Mouse (Mus musculus): ENCODE data around the gene Ppfia4. TPM values are rescaled to one million over a fixed set of nuclear protein-coding genes. Genes with fewer than 3 reads are reported as not detected.

Ppfia4 gene
- total RNA-seq, 2 experiments from 2014 or later, result 25.5 to 26.2 TPM

GRCm38 (mm10) chr1:134339757-134340619 lies 7.3 kb upstream of the Ppfia4 start:
- no peak for DNase-seq (ENCODE audit: low spot score in 2 of 2)

- DNase-seq (ENCODE audit: low spot score in 2 of 2), result no peak
Observed at GRCm38 (mm10) chr1:134339162-134339561, 6.4 kb upstream of the Ppfia4 start.

- DNase-seq (ENCODE audit: low spot score in 2 of 2), result no peak
Observed at GRCm38 (mm10) chr1:134336958-134337710, 4.4 kb upstream of the Ppfia4 start.

- no peak for DNase-seq (ENCODE audit: low spot score in 2 of 2)
Observed at GRCm38 (mm10) chr1:134335924-134336810, 3.4 kb upstream of the Ppfia4 start.

GRCm38 (mm10) chr1:134335211-134335923 lies 2.6 kb upstream of the Ppfia4 start:
- no peak for DNase-seq (ENCODE audit: low spot score in 2 of 2)

GRCm38 (mm10) chr1:134334111-134334827 lies 1.5 kb upstream of the Ppfia4 start:
- DNase-seq (ENCODE audit: low spot score in 2 of 2), result no peak

- DNase-seq (ENCODE audit: low spot score in 2 of 2), result no peak
Observed at GRCm38 (mm10) chr1:134333371-134334110, 813 bp upstream of the Ppfia4 start.

- DNase-seq (ENCODE audit: low spot score in 2 of 2), result peak; percentile 76 to 84
Observed at GRCm38 (mm10) chr1:134331879-134332635, 671 bp downstream of the Ppfia4 start.

GRCm38 (mm10) chr1:134326841-134327346 lies 5.8 kb downstream of the Ppfia4 start:
- no peak for DNase-seq (ENCODE audit: low spot score in 2 of 2)

- DNase-seq (ENCODE audit: low spot score in 2 of 2), result peak in 1 of 2 experiments; percentile 42
Observed at GRCm38 (mm10) chr1:134322591-134322990, 10.1 kb downstream of the Ppfia4 start.

GRCm38 (mm10) chr1:134320691-134321301 lies 11.9 kb downstream of the Ppfia4 start:
- peak in 1 of 2 experiments; percentile 41 for DNase-seq (ENCODE audit: low spot score in 2 of 2)

GRCm38 (mm10) chr1:134318261-134318660 lies 14.5 kb downstream of the Ppfia4 start:
- DNase-seq (ENCODE audit: low spot score in 2 of 2), result no peak

- no peak for DNase-seq (ENCODE audit: low spot score in 2 of 2)
Observed at GRCm38 (mm10) chr1:134316361-134316760, 16.4 kb downstream of the Ppfia4 start.

- DNase-seq (ENCODE audit: low spot score in 2 of 2), result no peak
Observed at GRCm38 (mm10) chr1:134315181-134315580, 17.5 kb downstream of the Ppfia4 start.

- no peak for DNase-seq (ENCODE audit: low spot score in 2 of 2)
Observed at GRCm38 (mm10) chr1:134311760-134312159, 21.0 kb downstream of the Ppfia4 start.

- no peak for DNase-seq (ENCODE audit: low spot score in 2 of 2)
Observed at GRCm38 (mm10) chr1:134310729-134311128, 22.0 kb downstream of the Ppfia4 start.

- no peak for DNase-seq (ENCODE audit: low spot score in 2 of 2)
Observed at GRCm38 (mm10) chr1:134310291-134310690, 22.4 kb downstream of the Ppfia4 start.

GRCm38 (mm10) chr1:134307409-134307808 lies 25.3 kb downstream of the Ppfia4 start:
- peak in 1 of 2 experiments; percentile 46 for DNase-seq (ENCODE audit: low spot score in 2 of 2)

Data from gastrocnemius, postnatal 4 days (tissue).